Mouse (Mus musculus) liver, embryonic 16.5 days (tissue): ENCODE measurements around the gene Palm. TPM values are rescaled to one million over a fixed set of nuclear protein-coding genes. Genes with fewer than 3 reads are reported as not detected.

Source experiments
- ATAC-seq: fragments of 200-750 bp; cut with Nextera tagmentation; 2 replicates; pipeline ENCODE4 v1.8.0; 2017; ENCODE audit warnings: low read depth, mild to moderate bottlenecking, moderate number of reproducible peaks, moderate library complexity
- H3K27ac ChIP-seq: fragments of 300-500 bp; sonication (generic); 2 replicates; pipeline ENCODE4 v1.5.1; 2014; ENCODE audit warnings: mild to moderate bottlenecking, low read length
- H3K27me3 ChIP-seq: fragments of 300-500 bp; sonication (generic); 2 replicates; pipeline ENCODE4 v1.6.1; 2014; ENCODE audit warnings: low read depth, low read length, mixed read lengths; ENCODE audit not compliant: control insufficient read depth, insufficient read depth
- H3K36me3 ChIP-seq: fragments of 300-500 bp; sonication (generic); 2 replicates; pipeline ENCODE4 v1.6.1; 2014; ENCODE audit warnings: mild to moderate bottlenecking; ENCODE audit not compliant: control insufficient read depth, insufficient read depth
- H3K4me1 ChIP-seq: fragments of 300-500 bp; sonication (generic); 2 replicates; pipeline ENCODE4 v1.6.1; 2014; ENCODE audit warnings: low read depth, low read length, mixed read lengths; ENCODE audit not compliant: control insufficient read depth
- H3K4me2 ChIP-seq: fragments of 300-500 bp; sonication (generic); 2 replicates; pipeline ENCODE4 v1.6.1; 2014; ENCODE audit warnings: low read depth, low read length, mixed read lengths
- H3K4me3 ChIP-seq: fragments of 300-500 bp; sonication (generic); 2 replicates; pipeline ENCODE4 v1.5.1; 2014; ENCODE audit warnings: low read depth, mild to moderate bottlenecking, low read length
- H3K9ac ChIP-seq: fragments of 300-500 bp; sonication (generic); 2 replicates; pipeline ENCODE4 v1.6.1; 2014; ENCODE audit warnings: low read depth, low read length
- H3K9me3 ChIP-seq: fragments of 300-500 bp; sonication (generic); replicated peaks from 2 replicates; pipeline ENCODE4 v1.6.1; 2016; ENCODE audit warnings: low read length; ENCODE audit not compliant: control insufficient read depth
- WGBS: fragments of 180-500 bp; shearing (Covaris S2); extraction: QIAGEN DNeasy Blood & Tissue Kit; methylation state at CpG from one replicate; pipeline ENCODE4 v1.1.7; 2014; ENCODE audit not compliant: insufficient replicate concordance; 5-methylcytosine and 5-hydroxymethylcytosine counted together
- polyA plus RNA-seq: library from polyadenylated mRNA; unstranded; fragments of >200 nt; fragmentation: Nextera tagmentation; extraction: Ambion mirVana; gene quantifications from 2 replicates; pipeline ENCODE4 v1.2.1, GENCODE M21; 2015

Gene Palm
- polyA plus RNA-seq, 1 experiment from 2014 or later = 8.0 TPM

GRCm38 (mm10) chr10:79800508-79800907 is 7.1 kb downstream of the Palm start:
- Histone ChIP-seq H3K4me1 (peaks cover 29% of the 10 kb centered on the region), H3K27me3 (no peaks in the 10 kb centered on the region), H3K4me3 (no peak overlapping the region), H3K9ac (no peak overlapping the region), H3K4me2 (no peak overlapping the region), H3K27ac (no peak overlapping the region), H3K36me3 (no peaks in the 10 kb centered on the region), H3K9me3 (no peaks in the 10 kb centered on the region)
- ATAC-seq = no peak
- 76% methylated on average over 11 of the region's 11 CpGs for WGBS

GRCm38 (mm10) chr10:79801837-79802236 is 8.5 kb downstream of the Palm start:
- Histone ChIP-seq H3K9ac (no peak overlapping the region; the same call in 1 of the 2 replicates), H3K9me3 (no peaks in the 10 kb centered on the region), H3K4me3 (peak overlapping the region; percentile 18), H3K36me3 (no peaks in the 10 kb centered on the region), H3K4me2 (peak overlapping the region; percentile 41), H3K27me3 (no peaks in the 10 kb centered on the region), H3K27ac (peak overlapping the region; percentile 5; the same call in 1 of the 2 replicates), H3K4me1 (peaks cover 32% of the 10 kb centered on the region)
- 50% methylated on average over 3 of the region's 3 CpGs for WGBS
- no peak for ATAC-seq

- no peaks in the 10 kb centered on the region for H3K9me3 ChIP-seq
- no peak overlapping the region for H3K9ac ChIP-seq
- peak overlapping the region; percentile 18 for H3K4me3 ChIP-seq
- H3K27ac ChIP-seq = peak overlapping the region; percentile 65
- H3K36me3 ChIP-seq = no peaks in the 10 kb centered on the region
- H3K4me1 ChIP-seq = peaks cover 34% of the 10 kb centered on the region
- WGBS = 37% methylated on average over 11 of the region's 11 CpGs
- H3K4me2 ChIP-seq = peak overlapping the region; percentile 41
- ATAC-seq = peak; percentile 66
- H3K27me3 ChIP-seq = no peaks in the 10 kb centered on the region
Observed at GRCm38 (mm10) chr10:79802331-79802971, 9.1 kb downstream of the Palm start.

- no peak overlapping the region for H3K27ac ChIP-seq
- no peaks in the 10 kb centered on the region for H3K27me3 ChIP-seq
- H3K9me3 ChIP-seq = no peaks in the 10 kb centered on the region
- H3K4me3 ChIP-seq = no peak overlapping the region
- no peaks in the 10 kb centered on the region for H3K36me3 ChIP-seq
- peaks cover 24% of the 10 kb centered on the region for H3K4me1 ChIP-seq
- H3K9ac ChIP-seq = no peak overlapping the region
- WGBS = 47% methylated on average over 29 of the region's 29 CpGs
- no peak for ATAC-seq
- no peak overlapping the region for H3K4me2 ChIP-seq
Observed at GRCm38 (mm10) chr10:79803716-79804323, 10.4 kb downstream of the Palm start.

- no peaks in the 10 kb centered on the region for H3K9me3 ChIP-seq
- peaks cover 24% of the 10 kb centered on the region for H3K4me1 ChIP-seq
- H3K36me3 ChIP-seq = no peaks in the 10 kb centered on the region
- H3K27me3 ChIP-seq = no peaks in the 10 kb centered on the region
- no peak for ATAC-seq
- H3K9ac ChIP-seq = no peak overlapping the region
- WGBS = 41% methylated on average over 11 of the region's 11 CpGs
- H3K27ac ChIP-seq = no peak overlapping the region
- H3K4me3 ChIP-seq = no peak overlapping the region
- H3K4me2 ChIP-seq = no peak overlapping the region
Observed at GRCm38 (mm10) chr10:79805636-79806035, 12.3 kb downstream of the Palm start.

GRCm38 (mm10) chr10:79806331-79806730 is 13.0 kb downstream of the Palm start:
- H3K27ac ChIP-seq = no peak overlapping the region
- peaks cover 24% of the 10 kb centered on the region for H3K4me1 ChIP-seq
- H3K9me3 ChIP-seq = no peaks in the 10 kb centered on the region
- no peak for ATAC-seq
- H3K9ac ChIP-seq = no peak overlapping the region
- no peaks in the 10 kb centered on the region for H3K27me3 ChIP-seq
- H3K4me3 ChIP-seq = no peak overlapping the region
- H3K36me3 ChIP-seq = no peaks in the 10 kb centered on the region
- 69% methylated on average over 9 of the region's 9 CpGs for WGBS
- no peak overlapping the region for H3K4me2 ChIP-seq

GRCm38 (mm10) chr10:79806972-79807371 is 13.6 kb downstream of the Palm start:
- Histone ChIP-seq H3K4me1 (peaks cover 22% of the 10 kb centered on the region), H3K27ac (no peak overlapping the region), H3K9me3 (no peaks in the 10 kb centered on the region), H3K36me3 (no peaks in the 10 kb centered on the region), H3K4me2 (no peak overlapping the region), H3K4me3 (no peak overlapping the region), H3K9ac (no peak overlapping the region), H3K27me3 (no peaks in the 10 kb centered on the region)
- WGBS = 51% methylated on average over 10 of the region's 10 CpGs
- peak; percentile 12; the same call in 1 of the 2 replicates for ATAC-seq

DNA sequence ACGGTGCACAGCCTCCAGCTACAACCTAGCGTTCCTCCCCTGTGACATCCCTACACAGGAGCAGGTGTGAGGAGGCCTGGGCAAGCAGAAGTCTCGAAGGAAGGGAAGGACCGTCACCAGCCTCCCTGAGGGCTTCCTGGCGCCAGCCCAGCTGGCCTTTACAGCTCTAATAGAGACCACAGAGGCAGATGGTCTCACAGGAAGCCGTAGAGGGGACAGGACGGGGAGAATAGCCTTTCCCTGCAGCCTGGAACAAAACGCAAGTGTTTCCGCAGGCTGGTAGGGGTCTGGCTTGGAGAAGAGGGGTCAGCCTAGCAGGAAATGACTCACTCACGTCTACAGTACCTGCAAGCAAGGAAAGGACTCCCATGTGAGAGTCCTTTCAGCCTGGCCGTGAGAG is 14.5 kb downstream of the Palm start:
- Histone ChIP-seq H3K4me2 (no peak overlapping the region), H3K27ac (no peak overlapping the region), H3K4me1 (peaks cover 14% of the 10 kb centered on the region), H3K27me3 (no peaks in the 10 kb centered on the region), H3K9me3 (no peaks in the 10 kb centered on the region), H3K36me3 (no peaks in the 10 kb centered on the region), H3K9ac (no peak overlapping the region), H3K4me3 (no peak overlapping the region)
- 55% methylated on average over 11 of the region's 11 CpGs for WGBS
- no peak for ATAC-seq

GRCm38 (mm10) chr10:79808728-79809127 is 15.4 kb downstream of the Palm start:
- Histone ChIP-seq H3K4me1 (peaks cover 10% of the 10 kb centered on the region), H3K4me2 (no peak overlapping the region), H3K9ac (no peak overlapping the region), H3K9me3 (no peaks in the 10 kb centered on the region), H3K4me3 (no peak overlapping the region), H3K36me3 (no peaks in the 10 kb centered on the region), H3K27me3 (no peaks in the 10 kb centered on the region), H3K27ac (no peak overlapping the region)
- WGBS = 77% methylated on average over 11 of the region's 11 CpGs
- no peak for ATAC-seq
